Mouse (Mus musculus) neural tube, embryonic 11.5 days (tissue): ENCODE data around the gene Treh. TPM values are rescaled to one million over a fixed set of nuclear protein-coding genes. Genes with fewer than 3 reads are reported as not detected.
A peak's percentile ranks its signal among the peaks of the same experiment; 100 is the strongest.

ENCODE experiments used
- ATAC-seq: fragments of 200-750 bp; cut with Nextera tagmentation; 2 replicates; pipeline ENCODE4 v1.8.0; 2017; ENCODE audit warnings: moderate number of reproducible peaks, mild to moderate bottlenecking, moderate TSS enrichment, moderate library complexity; ENCODE audit not compliant: insufficient read depth, low FRiP score, low TSS enrichment
- DNase-seq: peaks from one replicate; pipeline ENCODE4 v3.0.0-alpha.2; 2015; ENCODE audit warnings: low spot score
- H3K27ac ChIP-seq: fragments of 300-500 bp; sonication (generic); 2 replicates; pipeline ENCODE4 v1.5.1; 2014; ENCODE audit warnings: low read depth, mild to moderate bottlenecking, low read length
- H3K27me3 ChIP-seq: fragments of 300-500 bp; sonication (generic); 2 replicates; pipeline ENCODE4 v1.6.1; 2014; ENCODE audit warnings: mild to moderate bottlenecking, low read length, mixed read lengths; ENCODE audit not compliant: control insufficient read depth, insufficient read depth
- H3K36me3 ChIP-seq: fragments of 300-500 bp; sonication (generic); 2 replicates; pipeline ENCODE4 v1.6.1; 2014; ENCODE audit warnings: mild to moderate bottlenecking, low read length, moderate library complexity, mixed read lengths; ENCODE audit not compliant: control insufficient read depth, insufficient read depth
- H3K4me1 ChIP-seq: fragments of 300-500 bp; sonication (generic); 2 replicates; pipeline ENCODE4 v1.6.1; 2014; ENCODE audit warnings: low read length, mixed read lengths; ENCODE audit not compliant: control insufficient read depth, insufficient read depth
- H3K4me2 ChIP-seq: fragments of 300-500 bp; sonication (generic); 2 replicates; pipeline ENCODE4 v1.6.1; 2014; ENCODE audit warnings: low read depth, mild to moderate bottlenecking, moderate library complexity
- H3K4me3 ChIP-seq: fragments of 300-500 bp; sonication (generic); 2 replicates; pipeline ENCODE4 v1.5.1; 2014; ENCODE audit warnings: low read depth, low read length
- H3K9ac ChIP-seq: fragments of 300-500 bp; sonication (generic); 2 replicates; pipeline ENCODE4 v1.6.1; 2014; ENCODE audit warnings: mild to moderate bottlenecking, low read length
- H3K9me3 ChIP-seq: fragments of 300-500 bp; sonication (generic); 2 replicates; pipeline ENCODE4 v1.6.1; 2016; ENCODE audit warnings: low read length; ENCODE audit not compliant: control insufficient read depth
- WGBS: fragments of 180-500 bp; shearing (Covaris S2); extraction: QIAGEN DNeasy Blood & Tissue Kit; methylation state at CpG from one replicate; pipeline ENCODE4 v1.1.7; 2014; 5-methylcytosine and 5-hydroxymethylcytosine counted together
- polyA plus RNA-seq: library from polyadenylated mRNA; unstranded; fragments of >200 nt; fragmentation: Nextera tagmentation; extraction: Ambion mirVana; gene quantifications from 2 replicates; pipeline ENCODE4 v1.2.1, GENCODE M21; 2014

The Treh gene
- polyA plus RNA-seq, 1 experiment from 2014 or later = not detected

DNA sequence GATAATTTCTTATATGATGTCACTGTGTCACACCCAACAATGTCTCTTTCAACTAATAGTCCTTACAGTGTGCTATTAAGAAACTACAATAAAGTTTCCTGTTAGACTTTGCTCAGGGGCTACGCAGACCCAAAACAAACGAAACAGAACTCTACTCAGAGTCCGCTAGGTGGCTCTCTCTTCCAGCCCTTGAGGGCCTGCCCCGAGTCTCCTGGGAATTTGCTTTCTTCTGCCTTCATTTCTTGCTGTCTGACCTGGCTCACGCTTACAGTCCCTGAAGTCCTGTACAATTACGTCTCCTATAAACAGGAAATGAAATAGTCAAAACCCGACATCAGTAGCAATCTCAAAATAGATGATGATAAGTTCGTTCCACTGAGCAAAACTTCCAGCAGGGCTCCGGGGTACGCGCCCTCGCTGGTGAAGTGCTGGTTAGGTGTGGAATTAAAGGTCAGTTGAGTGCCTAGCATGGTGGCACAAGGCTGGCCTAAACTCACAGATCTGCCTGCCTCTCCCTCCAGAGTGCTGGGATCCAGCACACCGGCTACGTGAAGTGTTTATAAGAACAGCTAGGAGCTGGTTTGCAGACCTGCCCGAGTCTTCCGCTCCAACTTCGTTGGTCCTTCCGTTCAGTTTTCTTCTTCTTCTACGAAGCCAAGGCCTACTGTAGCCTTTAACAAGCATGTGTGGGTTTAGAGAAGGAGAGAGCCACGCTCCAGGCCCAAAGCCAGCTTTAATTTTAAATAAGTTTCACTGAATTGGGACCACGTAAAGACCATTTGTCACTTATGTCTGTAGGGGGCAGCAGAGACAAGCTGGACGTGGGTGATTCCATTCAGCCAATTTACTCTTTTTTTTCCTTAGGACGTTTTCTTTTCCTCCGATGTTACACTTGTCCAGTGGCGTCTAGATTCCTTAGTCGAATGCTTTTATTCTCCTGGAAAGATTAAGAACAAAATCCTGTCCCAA, 17.7 kb upstream of the Treh start:
- H3K27ac ChIP-seq = no peak overlapping the region
- H3K4me1 ChIP-seq = no peaks in the 10 kb centered on the region
- H3K4me2 ChIP-seq = peak overlapping the region; percentile 20
- H3K9me3 ChIP-seq = no peaks in the 10 kb centered on the region
- ATAC-seq (no peak), DNase-seq (peak; percentile 73)
- WGBS = 36% methylated on average over 26 of the region's 26 CpGs
- peak overlapping the region; percentile 20; the same call in 1 of the 2 replicates for H3K9ac ChIP-seq
- H3K36me3 ChIP-seq = no peaks in the 10 kb centered on the region
- H3K27me3 ChIP-seq = no peaks in the 10 kb centered on the region
- no peak overlapping the region for H3K4me3 ChIP-seq

DNA sequence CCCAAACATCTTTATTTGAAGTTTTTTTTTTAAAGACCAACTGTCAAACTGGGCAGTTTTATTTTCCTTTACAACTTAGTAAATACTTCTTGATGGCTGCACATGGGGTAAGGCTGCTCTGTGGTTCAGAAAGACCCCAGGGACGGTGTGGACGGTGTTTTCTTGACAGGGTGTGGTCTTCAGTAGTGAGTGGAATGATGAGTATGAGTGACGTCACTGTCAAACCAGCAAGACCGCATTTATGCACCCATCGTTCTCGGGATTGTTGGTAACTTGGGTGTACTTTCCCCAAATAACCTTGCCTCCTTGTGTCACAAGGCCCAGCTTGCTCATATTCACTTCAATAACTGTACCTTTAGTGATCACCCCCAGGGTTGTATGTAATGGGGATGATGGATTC, 9.3 kb upstream of the Treh start:
- no peak for ATAC-seq
- H3K27me3 ChIP-seq = no peaks in the 10 kb centered on the region
- H3K4me2 ChIP-seq = no peak overlapping the region
- WGBS = 90% methylated on average over 6 of the region's 6 CpGs
- no peak overlapping the region for H3K27ac ChIP-seq
- H3K9ac ChIP-seq = no peak overlapping the region
- no peaks in the 10 kb centered on the region for H3K9me3 ChIP-seq
- no peak overlapping the region for H3K4me3 ChIP-seq
- no peaks in the 10 kb centered on the region for H3K36me3 ChIP-seq
- no peak for DNase-seq
- H3K4me1 ChIP-seq = no peaks in the 10 kb centered on the region

DNA sequence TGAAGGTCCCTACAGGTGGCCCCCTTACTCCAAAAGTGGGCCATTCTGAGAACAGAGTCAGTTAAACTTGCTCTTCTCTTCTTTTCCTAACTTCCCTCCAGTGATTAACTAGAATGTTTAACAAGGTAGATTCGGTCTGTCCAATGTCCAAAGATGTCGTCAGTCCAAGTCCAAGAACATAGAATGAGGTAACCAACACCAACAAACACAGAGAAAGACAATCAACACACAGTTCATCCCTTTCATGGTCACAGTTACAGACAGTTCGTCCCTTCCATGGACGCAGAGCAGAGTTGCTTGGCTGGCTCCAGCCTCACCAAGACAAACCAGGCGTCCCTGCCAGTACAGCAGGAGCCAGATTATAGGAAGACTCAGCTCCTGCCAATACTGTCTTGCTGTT, 1.6 kb upstream of the Treh start:
- Histone ChIP-seq H3K9ac (no peak overlapping the region), H3K4me2 (no peak overlapping the region), H3K36me3 (no peaks in the 10 kb centered on the region), H3K4me3 (no peak overlapping the region), H3K27ac (no peak overlapping the region), H3K9me3 (no peaks in the 10 kb centered on the region), H3K27me3 (no peaks in the 10 kb centered on the region), H3K4me1 (no peaks in the 10 kb centered on the region)
- WGBS = 93% methylated on average over 5 of the region's 5 CpGs
- DNase-seq (no peak), ATAC-seq (no peak)

DNA sequence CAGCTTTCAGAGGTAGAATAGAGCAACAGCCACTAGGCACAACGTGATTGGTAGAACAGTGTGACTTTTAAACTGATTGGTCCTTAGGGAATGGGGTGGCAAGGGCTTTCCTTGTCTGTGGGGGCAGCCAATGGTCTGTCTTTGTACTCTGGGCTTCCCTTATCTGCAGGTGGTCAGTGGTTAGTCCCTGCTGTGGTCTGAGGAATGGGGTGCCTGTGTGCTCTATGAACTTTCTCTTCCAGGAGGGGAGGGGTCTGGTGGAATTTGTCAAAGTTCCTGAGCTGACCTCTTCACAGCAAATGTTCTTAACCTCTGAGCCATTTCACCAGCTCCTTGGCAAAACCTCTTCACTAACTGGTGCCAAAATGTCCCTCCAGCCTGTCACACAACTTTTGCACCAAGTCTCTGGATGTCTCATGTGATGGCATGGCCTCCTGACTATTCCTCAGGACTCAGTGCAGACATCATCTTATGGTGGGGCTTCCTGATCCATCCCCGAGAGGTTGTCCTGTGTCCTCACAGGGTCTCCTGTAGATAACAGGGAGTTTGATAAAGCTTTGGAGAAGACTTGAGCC, 655 bp upstream of the Treh start:
- Histone ChIP-seq H3K27ac (no peak overlapping the region), H3K36me3 (no peaks in the 10 kb centered on the region), H3K27me3 (no peaks in the 10 kb centered on the region), H3K9me3 (no peaks in the 10 kb centered on the region), H3K4me3 (no peak overlapping the region), H3K9ac (no peak overlapping the region), H3K4me2 (no peak overlapping the region), H3K4me1 (no peaks in the 10 kb centered on the region)
- ATAC-seq (no peak), DNase-seq (no peak)
- WGBS = 64% methylated on average over 2 of the region's 2 CpGs

DNA sequence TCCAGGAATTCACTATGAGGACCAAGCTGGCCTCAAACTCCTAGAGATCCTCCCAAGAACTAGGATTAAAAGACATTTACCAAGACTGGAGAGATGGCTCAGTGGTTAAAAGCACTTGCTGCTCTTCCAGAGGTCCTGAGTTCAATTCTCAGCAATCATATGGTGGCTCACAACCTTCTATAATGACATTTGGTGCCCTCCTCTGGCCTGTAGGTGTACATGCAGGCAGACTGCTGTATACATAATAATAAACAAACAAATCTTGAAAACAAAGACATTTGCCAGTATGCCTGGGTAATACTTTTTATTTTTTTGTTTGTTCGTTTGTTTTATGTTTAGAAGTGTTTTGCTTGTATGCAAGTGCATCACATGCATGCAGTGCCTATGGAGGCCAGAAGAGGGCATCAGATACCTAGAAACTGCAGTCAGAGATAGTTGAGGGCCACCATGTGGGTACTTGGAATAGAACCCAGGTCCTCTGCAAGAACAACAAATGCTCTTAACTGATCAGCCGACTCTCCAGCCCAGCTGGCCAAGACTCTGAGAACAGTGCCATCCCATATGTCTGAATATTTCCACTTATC, 5.3 kb downstream of the Treh start:
- H3K4me1 ChIP-seq = no peaks in the 10 kb centered on the region; the same call in 1 of the 2 replicates
- H3K27ac ChIP-seq = no peak overlapping the region
- DNase-seq (no peak), ATAC-seq (no peak)
- no peak overlapping the region for H3K9ac ChIP-seq
- no peaks in the 10 kb centered on the region for H3K9me3 ChIP-seq
- H3K36me3 ChIP-seq = no peaks in the 10 kb centered on the region
- no peak overlapping the region for H3K4me2 ChIP-seq
- H3K4me3 ChIP-seq = no peak overlapping the region
- WGBS = 89% methylated on average over 2 of the region's 2 CpGs
- H3K27me3 ChIP-seq = no peaks in the 10 kb centered on the region

DNA sequence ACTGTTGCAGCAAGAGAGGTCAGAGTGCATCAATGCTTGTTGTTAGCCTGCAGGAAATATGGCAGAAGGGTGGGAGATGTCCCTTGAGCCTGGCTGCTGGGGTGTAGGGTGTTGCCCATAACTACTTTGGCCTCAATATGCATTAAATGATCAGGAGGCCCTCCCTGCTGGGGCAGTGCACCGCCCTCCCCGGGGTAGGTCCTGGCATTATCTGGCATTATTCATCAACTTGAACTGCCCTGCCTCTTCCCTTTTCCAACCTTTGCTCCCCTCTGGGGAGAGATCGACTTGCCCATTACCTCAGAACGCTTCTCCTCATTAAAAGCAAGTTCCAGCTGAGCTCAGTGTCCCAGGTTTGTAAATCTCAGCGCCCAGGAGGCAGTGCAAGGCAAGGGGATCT, 6.5 kb downstream of the Treh start:
- WGBS = 71% methylated on average over 5 of the region's 5 CpGs
- Histone ChIP-seq H3K9me3 (no peaks in the 10 kb centered on the region), H3K27ac (no peak overlapping the region), H3K27me3 (no peaks in the 10 kb centered on the region), H3K4me3 (no peak overlapping the region), H3K36me3 (no peaks in the 10 kb centered on the region), H3K9ac (no peak overlapping the region), H3K4me1 (no peaks in the 10 kb centered on the region; the same call in 1 of the 2 replicates), H3K4me2 (no peak overlapping the region)
- no peak for ATAC-seq
- DNase-seq = no peak

DNA sequence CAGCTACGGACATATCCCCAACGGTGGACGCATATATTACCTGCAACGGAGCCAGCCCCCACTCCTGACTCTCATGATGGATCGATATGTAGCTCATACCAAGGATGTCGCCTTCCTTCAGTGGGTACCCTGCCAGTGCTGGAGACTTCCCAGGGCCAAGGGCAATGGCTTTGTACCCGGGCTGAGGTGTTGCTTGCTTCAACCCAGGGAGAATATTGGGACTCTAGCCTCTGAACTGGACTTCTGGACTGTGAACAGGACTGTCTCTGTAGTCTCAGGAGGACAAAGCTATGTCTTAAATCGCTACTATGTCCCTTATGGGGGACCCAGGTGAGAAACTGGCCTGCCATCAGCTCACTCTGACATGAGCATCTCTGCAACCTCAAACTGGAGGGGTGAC, 10.0 kb downstream of the Treh start:
- no peak overlapping the region for H3K4me3 ChIP-seq
- no peak overlapping the region for H3K9ac ChIP-seq
- peaks cover 10% of the 10 kb centered on the region for H3K4me1 ChIP-seq
- no peaks in the 10 kb centered on the region for H3K9me3 ChIP-seq
- no peak for ATAC-seq
- H3K27ac ChIP-seq = no peak overlapping the region
- no peak for DNase-seq
- 80% methylated on average over 8 of the region's 8 CpGs for WGBS
- no peaks in the 10 kb centered on the region for H3K27me3 ChIP-seq
- H3K36me3 ChIP-seq = no peaks in the 10 kb centered on the region
- no peak overlapping the region for H3K4me2 ChIP-seq

DNA sequence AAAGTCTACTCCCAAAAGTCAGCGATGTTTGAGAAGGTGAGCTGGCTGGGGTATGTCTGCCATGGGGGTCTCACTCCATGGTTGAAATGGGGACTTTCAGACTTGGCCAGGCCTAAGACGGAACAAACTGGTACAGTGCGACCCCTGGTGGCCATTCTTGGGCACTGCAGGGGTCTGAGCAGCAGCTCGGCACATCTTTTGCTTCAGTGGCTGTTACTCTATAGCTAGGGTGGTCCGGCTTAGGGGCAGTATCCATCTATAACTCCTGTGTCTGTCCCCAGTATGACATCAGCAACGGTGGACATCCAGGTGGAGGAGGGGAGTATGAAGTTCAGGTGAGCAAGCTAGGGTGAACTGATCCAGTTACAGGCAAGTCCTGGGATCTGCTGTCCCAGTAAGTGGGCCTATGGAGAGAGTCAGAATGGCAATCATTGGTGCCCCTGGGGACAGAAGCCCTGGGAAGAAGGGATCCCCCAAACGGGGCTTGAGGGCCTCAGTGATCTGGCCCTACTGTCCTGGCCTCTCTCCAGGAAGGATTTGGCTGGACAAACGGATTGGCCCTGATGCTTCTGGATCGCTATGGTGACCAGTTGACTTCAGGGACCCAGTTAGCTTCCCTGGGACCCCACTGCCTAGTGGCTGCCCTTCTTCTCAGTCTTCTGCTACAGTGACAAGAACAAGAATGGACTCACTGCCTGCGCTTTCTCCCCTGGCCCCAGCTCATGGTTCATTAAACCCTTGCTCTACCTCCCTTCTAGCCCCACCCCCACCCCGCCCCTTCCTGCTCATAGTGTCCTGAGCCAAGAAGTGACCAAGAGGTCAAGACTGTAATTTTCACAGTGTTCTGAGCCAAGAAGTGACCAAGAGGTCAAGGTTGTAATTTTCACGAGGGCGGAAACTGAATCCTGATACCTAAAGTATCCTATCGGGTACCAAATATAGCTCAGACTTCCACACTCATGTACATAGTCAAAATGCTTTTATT, 12.6 kb downstream of the Treh start:
- Histone ChIP-seq H3K4me3 (no peak overlapping the region), H3K27ac (no peak overlapping the region), H3K36me3 (peaks cover 3% of the 10 kb centered on the region; the same call in 1 of the 2 replicates), H3K9me3 (no peaks in the 10 kb centered on the region), H3K4me2 (no peak overlapping the region), H3K9ac (no peak overlapping the region), H3K27me3 (no peaks in the 10 kb centered on the region), H3K4me1 (peaks cover 10% of the 10 kb centered on the region)
- DNase-seq (peak; percentile 85), ATAC-seq (peak; percentile 54; the same call in 1 of the 2 replicates)
- WGBS = 32% methylated on average over 14 of the region's 14 CpGs
